Mouse (Mus musculus) bone marrow, adult 2 months (tissue): Measurements from ENCODE around the gene Avpi1.

Experiments
- CTCF ChIP-seq: fragments of 200-500 bp; IDR thresholded peaks from 2 replicates; pipeline ENCODE4 v1.5.1; 2011; ENCODE audit warnings: low read length, control low read depth; ENCODE audit not compliant: control insufficient read depth, insufficient read depth
- POLR2A ChIP-seq: fragments of 200-500 bp; IDR thresholded peaks from 2 replicates; pipeline ENCODE4 v1.6.1; 2011; ENCODE audit warnings: low read depth, mild to moderate bottlenecking, control low read depth, low read length, borderline replicate concordance; ENCODE audit not compliant: control insufficient read depth

GRCm38 (mm10) chr19:42086166-42086565 is 42.7 kb downstream of the Avpi1 start, which contains the start of gene Morn4:
- TF ChIP-seq CTCF, result no peak
- no peak for TF ChIP-seq POLR2A
